Mouse (Mus musculus): ENCODE measurements around the gene Pfdn4.

Pfdn4 gene

DNA sequence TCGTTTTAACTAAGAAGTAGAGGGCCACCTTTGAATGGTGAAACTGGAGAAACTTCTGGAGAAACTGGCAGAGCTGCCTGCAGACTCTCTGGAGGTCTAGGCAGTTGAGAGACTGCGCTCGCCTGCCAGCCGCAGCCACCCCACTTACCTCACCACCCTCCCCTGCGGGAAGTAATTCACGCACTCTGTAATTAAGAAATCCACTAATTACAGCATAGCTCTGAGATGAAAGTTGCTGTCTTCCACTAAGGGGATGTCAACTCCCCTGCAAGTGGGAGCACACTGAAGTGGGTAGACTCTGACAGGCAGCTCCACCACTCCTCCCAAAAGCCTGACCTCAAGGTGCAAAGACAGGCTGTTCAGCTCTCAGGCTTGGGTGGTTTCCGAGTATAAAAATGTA is 55.9 kb downstream of the Pfdn4 start:
- no peak for DNase-seq

DNA sequence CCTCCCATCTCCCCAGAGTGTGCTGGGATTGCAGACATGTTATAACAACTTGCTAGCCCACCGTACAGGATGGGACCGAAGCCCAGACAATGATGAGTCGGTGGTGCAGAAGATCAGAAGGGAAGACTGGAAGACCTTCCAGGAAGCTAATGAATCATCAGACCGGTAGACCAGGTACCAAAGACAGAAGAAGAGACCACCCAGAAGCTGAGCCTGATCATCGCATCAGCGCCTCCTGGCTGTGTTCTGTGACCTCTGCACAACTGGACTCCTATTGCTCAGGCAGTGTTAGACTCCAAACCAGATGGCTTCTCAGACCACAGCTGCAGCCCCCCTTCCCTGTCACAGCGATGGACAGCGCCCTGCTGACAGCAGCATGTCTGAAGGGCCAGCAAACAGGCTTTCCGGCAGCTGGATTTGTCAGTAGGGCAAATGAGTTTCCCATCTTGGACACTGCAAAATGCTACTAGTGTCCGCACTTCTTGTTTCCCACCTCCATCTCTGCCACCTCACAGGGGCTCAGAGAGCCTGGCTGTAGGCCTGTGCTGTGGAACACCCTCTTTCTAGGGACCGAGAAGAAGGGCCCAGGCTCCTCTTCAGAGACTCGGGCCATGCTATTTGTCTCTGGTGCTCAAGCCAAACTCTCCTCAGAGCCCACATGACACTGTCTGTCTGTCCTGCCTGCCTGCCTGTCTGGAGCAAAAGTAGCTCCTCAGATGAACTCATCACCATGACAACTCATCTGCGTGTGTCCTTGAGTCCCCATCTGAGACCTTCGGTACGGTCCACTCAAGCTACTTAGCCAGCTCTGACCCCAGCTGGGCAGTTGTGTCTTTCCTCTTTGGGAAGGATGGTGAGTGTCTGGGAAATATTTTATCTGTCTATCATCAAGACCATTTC is 68.0 kb downstream of the Pfdn4 start:
- DNase-seq, result no peak

DNA sequence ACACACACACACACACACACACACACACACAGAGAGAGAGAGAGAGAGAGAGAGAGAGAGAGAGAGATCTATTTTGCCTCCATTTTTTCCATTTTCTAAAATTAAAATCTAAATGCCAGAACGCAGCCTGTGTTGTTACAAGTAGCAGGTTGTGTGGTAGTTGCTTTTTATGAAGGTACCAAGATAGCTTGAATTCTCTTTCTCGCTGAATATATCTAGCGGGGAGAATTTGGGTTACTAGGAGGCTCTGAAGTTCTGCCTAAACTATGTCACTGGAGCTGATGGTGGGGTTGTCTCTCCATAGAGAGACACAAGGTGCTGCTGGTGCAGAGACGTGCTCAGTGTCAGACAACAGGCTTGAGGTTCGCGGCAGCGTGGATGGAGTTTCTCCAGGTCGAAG is 68.8 kb downstream of the Pfdn4 start:
- DNase-seq, result no peak

Measured in thymus, postnatal 25 days (tissue).